Mouse (Mus musculus) ES-Bruce4 (cell line): ENCODE results near the gene Serpina3m. TPM values are rescaled to one million over a fixed set of nuclear protein-coding genes. Genes with fewer than 3 reads are reported as not detected.
"Not testable (repeated sequence)": the region's sequence is repeated elsewhere in the genome, so short reads cannot be mapped to it uniquely, and the experiment has no call there.

Source experiments
- H3K27ac ChIP-seq: 2 replicates; pipeline ENCODE4 v1.5.1; 2012; ENCODE audit warnings: low read length, inconsistent platforms; ENCODE audit not compliant: insufficient read depth
- H3K27me3 ChIP-seq: 2 replicates; pipeline ENCODE4 v1.6.1; 2012; ENCODE audit warnings: mild to moderate bottlenecking, low read length, inconsistent platforms; ENCODE audit not compliant: control insufficient read depth, poor library complexity, insufficient read depth, severe bottlenecking
- H3K36me3 ChIP-seq: 2 replicates; pipeline ENCODE4 v1.6.1; 2012; ENCODE audit warnings: inconsistent platforms, mild to moderate bottlenecking, low read length, moderate library complexity; ENCODE audit not compliant: control insufficient read depth, poor library complexity, insufficient read depth, severe bottlenecking
- H3K4me1 ChIP-seq: one replicate; pipeline ENCODE4 v1.8.1; 2011; ENCODE audit warnings: low read length; ENCODE audit not compliant: control insufficient read depth, insufficient read depth
- H3K4me3 ChIP-seq: 2 replicates; pipeline ENCODE4 v1.5.1; 2011; ENCODE audit warnings: low read depth, mild to moderate bottlenecking, low read length
- H3K9ac ChIP-seq: 2 replicates; pipeline ENCODE4 v1.6.1; 2012; ENCODE audit warnings: low read depth, mild to moderate bottlenecking, inconsistent platforms; ENCODE audit not compliant: poor library complexity, severe bottlenecking
- H3K9me3 ChIP-seq: replicated peaks from 2 replicates; pipeline ENCODE4 v1.6.1; 2012; ENCODE audit warnings: mild to moderate bottlenecking, low read length, inconsistent platforms; ENCODE audit not compliant: control insufficient read depth, poor library complexity, insufficient read depth, severe bottlenecking
- CTCF ChIP-seq: IDR thresholded peaks from one replicate; pipeline ENCODE4 v1.8.1; 2011; ENCODE audit warnings: low read depth, low read length
- EP300 ChIP-seq: IDR thresholded peaks from 2 replicates; pipeline ENCODE4 v1.6.1; 2011; ENCODE audit warnings: low read depth, low read length; ENCODE audit not compliant: insufficient read depth
- POLR2A ChIP-seq: IDR thresholded peaks from one replicate; pipeline ENCODE4 v1.8.1; 2011; ENCODE audit warnings: low read length; ENCODE audit not compliant: insufficient read depth
- polyA plus RNA-seq: library from polyadenylated mRNA; stranded (reverse); fragments of >200 nt; gene quantifications from 2 replicates; pipeline ENCODE4 v1.2.4, GENCODE M21; 2011; ENCODE audit warnings: low read depth; ENCODE audit not compliant: missing spikeins, insufficient read depth, insufficient read length

Serpina3m gene
- polyA plus RNA-seq, 1 experiment, result 7.0 TPM

GRCm38 (mm10) chr12:104331701-104332100, 6.6 kb upstream of the Serpina3m start:
- H3K9me3 ChIP-seq, result no peaks in the 10 kb centered on the region
- no peak for TF ChIP-seq EP300
- TF ChIP-seq POLR2A, result no peak
- TF ChIP-seq CTCF, result no peak

GRCm38 (mm10) chr12:104336873-104337272, 1.4 kb upstream of the Serpina3m start:
- not testable (repeated sequence) for H3K36me3 ChIP-seq, H3K4me1 ChIP-seq, H3K9ac ChIP-seq, H3K4me3 ChIP-seq, H3K27ac ChIP-seq, H3K27me3 ChIP-seq, H3K9me3 ChIP-seq

More at GRCm38 (mm10) chr12:104331701-104332100, 6.6 kb upstream of the Serpina3m start:
- H3K4me3 ChIP-seq, result no peak overlapping the region
- no peak overlapping the region for H3K27ac ChIP-seq
- H3K9ac ChIP-seq, result no peak overlapping the region
- no peaks in the 10 kb centered on the region for H3K36me3 ChIP-seq
- H3K4me1 ChIP-seq, result no peaks in the 10 kb centered on the region
- no peaks in the 10 kb centered on the region for H3K27me3 ChIP-seq

GRCm38 (mm10) chr12:104338705-104339104, 419 bp downstream of the Serpina3m start:
- Histone ChIP-seq H3K36me3 (no peaks in the 10 kb centered on the region), H3K9ac (no peak overlapping the region), H3K4me3 (no peak overlapping the region), H3K27me3 (no peaks in the 10 kb centered on the region), H3K9me3 (no peaks in the 10 kb centered on the region), H3K27ac (no peak overlapping the region), H3K4me1 (no peaks in the 10 kb centered on the region)
- TF ChIP-seq EP300 (no peak), CTCF (no peak), POLR2A (no peak)

GRCm38 (mm10) chr12:104342489-104342888, 4.2 kb downstream of the Serpina3m start:
- H3K36me3 ChIP-seq, result not testable (repeated sequence)

GRCm38 (mm10) chr12:104345181-104345580, 6.9 kb downstream of the Serpina3m start:
- Histone ChIP-seq H3K4me1 (no peaks in the 10 kb centered on the region), H3K4me3 (no peak overlapping the region), H3K36me3 (no peaks in the 10 kb centered on the region), H3K9me3 (no peaks in the 10 kb centered on the region), H3K27me3 (peaks cover 1% of the 10 kb centered on the region; the same call in 1 of the 2 replicates), H3K9ac (no peak overlapping the region), H3K27ac (no peak overlapping the region)
- TF ChIP-seq EP300 (no peak), CTCF (no peak), POLR2A (no peak)

More at GRCm38 (mm10) chr12:104342489-104342888, 4.2 kb downstream of the Serpina3m start:
- H3K27me3 ChIP-seq, H3K4me1 ChIP-seq, H3K9me3 ChIP-seq, H3K9ac ChIP-seq, H3K4me3 ChIP-seq, H3K27ac ChIP-seq: not testable (repeated sequence)

- no peaks in the 10 kb centered on the region for H3K9me3 ChIP-seq
- H3K9ac ChIP-seq, result no peak overlapping the region
- H3K27me3 ChIP-seq, result peaks cover 1% of the 10 kb centered on the region; the same call in 1 of the 2 replicates
- no peaks in the 10 kb centered on the region for H3K4me1 ChIP-seq
- no peak overlapping the region for H3K27ac ChIP-seq
- no peaks in the 10 kb centered on the region for H3K36me3 ChIP-seq
- no peak for TF ChIP-seq POLR2A
- no peak for TF ChIP-seq CTCF
- no peak for TF ChIP-seq EP300
- H3K4me3 ChIP-seq, result no peak overlapping the region
Observed at GRCm38 (mm10) chr12:104345707-104346106, 7.4 kb downstream of the Serpina3m start.
